Mouse (Mus musculus): ENCODE data around the gene Baiap2l2. TPM values are rescaled to one million over a fixed set of nuclear protein-coding genes. Genes with fewer than 3 reads are reported as not detected.

The Baiap2l2 gene
- polyA plus RNA-seq, 1 experiment from 2014 or later, result 3.1 TPM

DNA sequence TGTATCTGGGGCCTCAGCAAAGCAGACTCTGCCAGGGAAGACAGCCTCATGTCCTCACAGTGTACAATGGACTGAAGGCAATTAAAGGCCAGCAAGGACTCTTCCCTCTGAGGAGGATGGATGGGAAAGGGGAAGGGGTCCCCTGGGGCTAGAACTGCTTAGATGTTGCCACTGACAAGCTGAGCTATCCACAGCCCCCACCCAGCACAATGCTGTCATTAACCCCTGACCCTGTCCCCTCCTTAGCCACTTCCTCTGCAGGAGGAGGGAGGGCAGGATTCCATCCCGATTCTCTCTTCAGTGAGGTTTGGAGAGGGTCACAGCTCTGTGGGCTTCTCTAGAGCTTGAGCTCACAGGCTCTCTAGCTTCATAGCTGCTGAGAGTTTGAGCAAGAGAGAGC is 65.8 kb downstream of the Baiap2l2 start:
- H3K9me3 ChIP-seq, result no peaks in the 10 kb centered on the region
- no peak overlapping the region for H3K4me3 ChIP-seq
- no peak overlapping the region for H3K27ac ChIP-seq
- no peak overlapping the region for H3K9ac ChIP-seq
- WGBS, result 0% methylated on average over 1 of the region's 1 CpGs
- H3K4me1 ChIP-seq, result peaks cover 2% of the 10 kb centered on the region
- H3K27me3 ChIP-seq (replicated peaks), result no peaks in the 10 kb centered on the region
- no peak for ATAC-seq (replicated peaks)
- no peaks in the 10 kb centered on the region for H3K36me3 ChIP-seq (replicated peaks)
- H3K4me2 ChIP-seq, result no peak overlapping the region

DNA sequence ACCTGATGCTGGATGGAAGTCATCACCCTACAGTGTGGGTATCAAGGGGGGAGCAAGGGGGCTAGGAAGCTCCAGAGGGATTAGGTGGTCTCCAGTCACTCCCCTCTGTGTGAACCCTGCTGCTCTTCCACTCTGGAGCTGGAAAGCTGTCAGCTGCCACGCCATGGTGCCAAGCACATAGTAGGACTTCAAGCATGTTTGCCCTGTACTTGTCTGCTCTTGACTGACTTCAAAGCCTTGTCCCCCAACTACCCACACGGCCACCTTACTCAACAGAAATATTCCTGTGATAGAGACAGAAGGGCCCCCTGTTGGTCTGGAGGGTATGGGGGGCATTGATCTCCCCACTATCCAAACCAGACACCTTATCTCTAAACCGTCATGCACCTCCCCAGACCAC is 69.1 kb downstream of the Baiap2l2 start:
- H3K27ac ChIP-seq, result no peak overlapping the region
- H3K9ac ChIP-seq, result no peak overlapping the region
- H3K4me2 ChIP-seq, result no peak overlapping the region
- H3K36me3 ChIP-seq (replicated peaks), result no peaks in the 10 kb centered on the region
- no peak overlapping the region for H3K4me3 ChIP-seq
- no peak for ATAC-seq (replicated peaks)
- no peaks in the 10 kb centered on the region for H3K9me3 ChIP-seq
- no peaks in the 10 kb centered on the region for H3K4me1 ChIP-seq
- 74% methylated on average over 3 of the region's 3 CpGs for WGBS
- H3K27me3 ChIP-seq (replicated peaks), result no peaks in the 10 kb centered on the region

DNA sequence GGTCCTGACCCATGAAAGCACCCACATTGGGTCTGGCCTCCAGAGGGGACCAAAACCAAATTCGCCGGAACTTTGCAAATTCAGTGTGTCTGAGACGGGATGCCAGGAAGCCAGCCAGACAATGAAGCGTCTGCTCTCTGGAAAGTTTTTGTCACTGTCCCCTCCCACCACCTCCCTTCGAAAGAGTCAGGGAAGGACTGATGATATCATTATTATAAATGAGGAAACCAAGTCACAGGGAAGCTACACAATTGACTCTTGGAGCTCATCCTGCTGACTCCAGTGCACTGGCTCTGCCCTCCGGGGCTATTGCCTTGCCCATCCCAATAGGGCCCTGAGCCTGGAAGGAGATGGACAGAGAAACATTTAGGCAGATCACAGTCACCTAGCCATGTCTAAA is 71.7 kb downstream of the Baiap2l2 start:
- ATAC-seq (replicated peaks), result no peak
- Histone ChIP-seq H3K4me1 (no peaks in the 10 kb centered on the region), H3K27ac (no peak overlapping the region), H3K36me3 (replicated peaks) (no peaks in the 10 kb centered on the region), H3K27me3 (replicated peaks) (no peaks in the 10 kb centered on the region), H3K4me2 (no peak overlapping the region), H3K9me3 (no peaks in the 10 kb centered on the region), H3K9ac (no peak overlapping the region), H3K4me3 (no peak overlapping the region)
- WGBS, result 74% methylated on average over 6 of the region's 6 CpGs

DNA sequence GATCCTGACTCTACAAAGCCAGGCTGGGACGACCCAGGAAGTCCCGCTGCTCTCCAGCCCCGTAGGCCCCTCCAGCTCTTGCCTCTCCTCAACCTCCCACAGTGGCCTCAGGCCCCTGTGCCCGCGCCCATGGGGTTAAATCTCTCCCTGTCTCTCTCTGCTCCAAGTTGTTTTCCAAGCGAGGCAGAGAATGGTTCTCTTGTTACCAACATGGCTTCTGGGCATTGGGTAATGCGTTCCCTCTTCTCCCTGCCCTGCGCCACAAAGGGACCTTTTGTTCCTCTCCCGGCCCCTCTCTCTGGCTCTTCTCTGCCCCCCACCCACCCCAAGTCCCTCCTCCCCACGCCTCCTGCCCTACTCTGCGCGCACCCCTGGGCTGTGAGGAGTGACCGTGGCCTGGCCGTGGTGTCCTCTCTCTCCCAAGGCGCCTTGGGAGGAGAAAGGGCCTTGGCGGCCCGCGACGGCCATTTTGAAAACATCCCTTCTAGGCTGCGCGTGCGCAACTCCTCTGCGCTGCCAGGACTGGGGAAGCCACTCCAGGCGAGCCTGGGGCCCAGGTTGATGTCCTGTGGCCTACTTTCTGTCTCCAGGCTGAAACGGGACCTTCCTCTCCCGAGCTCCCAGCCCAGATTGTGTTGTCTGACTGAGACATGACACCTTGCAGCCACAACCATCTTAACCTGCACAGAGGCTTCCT is 72.4 kb downstream of the Baiap2l2 start:
- H3K9ac ChIP-seq, result no peak overlapping the region
- no peaks in the 10 kb centered on the region for H3K27me3 ChIP-seq (replicated peaks)
- H3K4me1 ChIP-seq, result no peaks in the 10 kb centered on the region
- no peak overlapping the region for H3K4me2 ChIP-seq
- H3K4me3 ChIP-seq, result no peak overlapping the region
- no peak for ATAC-seq (replicated peaks)
- WGBS, result 89% methylated on average over 26 of the region's 26 CpGs
- H3K9me3 ChIP-seq, result no peaks in the 10 kb centered on the region
- no peak overlapping the region for H3K27ac ChIP-seq
- no peaks in the 10 kb centered on the region for H3K36me3 ChIP-seq (replicated peaks)

DNA sequence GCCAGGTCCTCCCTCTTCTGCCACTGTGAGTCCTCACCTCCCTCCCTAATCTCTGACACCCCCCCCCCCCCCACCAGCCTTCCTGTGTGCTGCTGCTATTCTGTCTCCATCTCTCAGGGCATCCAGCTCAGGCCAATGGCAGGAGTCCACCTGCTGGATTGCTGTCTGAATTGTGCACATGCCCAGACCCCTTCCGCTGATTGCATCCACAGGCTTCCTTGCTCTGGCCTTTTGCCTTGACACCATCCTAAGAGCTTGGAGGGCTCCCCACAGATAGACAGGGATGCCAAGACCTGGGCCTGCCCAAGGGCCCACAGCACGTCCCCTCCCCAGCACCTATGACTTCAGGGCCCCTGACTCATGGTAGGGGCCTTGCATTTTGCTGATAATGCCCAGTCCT is 75.0 kb downstream of the Baiap2l2 start:
- Histone ChIP-seq H3K4me1 (no peaks in the 10 kb centered on the region), H3K4me3 (no peak overlapping the region), H3K9ac (no peak overlapping the region), H3K9me3 (no peaks in the 10 kb centered on the region), H3K27me3 (replicated peaks) (no peaks in the 10 kb centered on the region), H3K27ac (no peak overlapping the region), H3K4me2 (no peak overlapping the region), H3K36me3 (replicated peaks) (no peaks in the 10 kb centered on the region)
- no peak for ATAC-seq (replicated peaks)
- WGBS, result 71% methylated on average over 2 of the region's 2 CpGs

DNA sequence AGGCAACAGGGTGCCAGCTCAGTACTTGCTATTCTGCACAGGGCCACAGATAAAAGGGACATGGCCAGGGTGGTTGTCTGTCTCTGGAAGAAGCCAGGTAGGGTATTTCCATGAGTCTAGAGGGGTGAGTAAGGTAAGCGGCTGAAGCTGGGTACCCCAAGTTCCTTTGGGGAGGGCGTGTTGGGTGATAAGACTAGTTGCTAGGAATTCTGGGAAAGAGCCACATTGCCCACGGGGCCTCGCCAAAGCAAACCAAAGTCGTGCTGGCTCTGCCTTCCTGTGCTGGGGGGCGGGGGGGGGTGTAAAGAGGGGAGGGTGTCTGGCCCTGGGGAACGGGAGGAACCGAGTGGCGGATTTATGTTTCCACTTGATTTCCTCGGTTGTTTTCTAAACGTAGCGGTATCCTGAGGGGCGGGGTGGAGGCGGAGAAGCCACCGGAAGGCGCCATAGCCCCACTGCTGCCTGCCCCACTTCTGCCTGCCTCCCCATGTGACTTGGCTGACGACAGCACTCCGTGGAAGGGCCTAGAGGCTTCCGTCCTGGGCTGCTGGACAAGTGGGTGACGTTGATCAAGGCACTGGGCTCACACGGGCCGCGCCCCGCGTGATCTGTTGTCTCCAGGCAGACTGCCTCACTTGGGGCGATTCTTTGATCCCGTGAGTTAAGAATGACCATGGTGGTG is 76.4 kb downstream of the Baiap2l2 start:
- H3K4me1 ChIP-seq, result no peaks in the 10 kb centered on the region
- H3K9ac ChIP-seq, result no peak overlapping the region
- no peaks in the 10 kb centered on the region for H3K9me3 ChIP-seq
- no peak overlapping the region for H3K4me2 ChIP-seq
- WGBS, result 85% methylated on average over 27 of the region's 27 CpGs
- no peaks in the 10 kb centered on the region for H3K27me3 ChIP-seq (replicated peaks)
- no peak overlapping the region for H3K4me3 ChIP-seq
- H3K36me3 ChIP-seq (replicated peaks), result no peaks in the 10 kb centered on the region
- ATAC-seq (replicated peaks), result no peak
- H3K27ac ChIP-seq, result no peak overlapping the region

DNA sequence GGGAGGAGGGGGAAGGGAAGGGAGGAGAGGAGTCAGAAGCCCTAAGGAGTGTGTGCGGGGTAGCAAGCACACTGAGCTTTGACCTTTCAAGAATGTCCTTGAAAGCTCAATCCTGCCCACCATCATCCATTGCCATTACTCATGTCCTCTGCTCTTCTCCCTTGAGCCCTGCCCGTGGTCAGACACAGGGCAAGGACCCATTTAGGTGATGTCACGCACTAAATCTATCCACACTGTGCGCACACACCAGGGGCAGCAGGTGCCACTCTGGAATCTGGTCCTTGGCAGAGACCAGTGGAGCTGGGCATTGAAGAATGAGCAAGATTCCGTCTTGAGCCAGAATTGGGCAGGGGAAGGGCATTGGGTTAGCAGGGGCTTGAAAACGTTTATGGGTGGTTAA is 77.1 kb downstream of the Baiap2l2 start:
- Histone ChIP-seq H3K9me3 (no peaks in the 10 kb centered on the region), H3K4me3 (no peak overlapping the region), H3K36me3 (replicated peaks) (no peaks in the 10 kb centered on the region), H3K9ac (no peak overlapping the region), H3K27me3 (replicated peaks) (no peaks in the 10 kb centered on the region), H3K27ac (no peak overlapping the region), H3K4me1 (no peaks in the 10 kb centered on the region), H3K4me2 (no peak overlapping the region)
- ATAC-seq (replicated peaks), result no peak
- 83% methylated on average over 6 of the region's 6 CpGs for WGBS

Other genes with a start within 250 kb of the Baiap2l2 start
- gene Galr3, start 243.7 kb downstream of the Baiap2l2 start, polyA plus RNA-seq (2015; fragmentation: Nextera tagmentation; extraction: Ambion mirVana), result not detected in 2 replicates
- 61.0 and 64.3 TPM in 2 replicates for gene Ankrd54, start 222.6 kb downstream of the Baiap2l2 start, polyA plus RNA-seq (2015; fragmentation: Nextera tagmentation; extraction: Ambion mirVana)
- gene Eif3l, start 210.4 kb downstream of the Baiap2l2 start, polyA plus RNA-seq (2015; fragmentation: Nextera tagmentation; extraction: Ambion mirVana), result 165 and 167 TPM in 2 replicates
- 13.9 and 15.8 TPM in 2 replicates for gene Micall1, start 176.6 kb downstream of the Baiap2l2 start, polyA plus RNA-seq (2015; fragmentation: Nextera tagmentation; extraction: Ambion mirVana)
- 229 and 243 TPM in 2 replicates for gene Polr2f, start 144.5 kb downstream of the Baiap2l2 start, polyA plus RNA-seq (2015; fragmentation: Nextera tagmentation; extraction: Ambion mirVana)
- gene 1700088E04Rik, start 144.3 kb downstream of the Baiap2l2 start, polyA plus RNA-seq (2015; fragmentation: Nextera tagmentation; extraction: Ambion mirVana), result 15.1 and 19.1 TPM in 2 replicates
- 2.9 TPM in 2 replicates for gene Sox10, start 120.3 kb downstream of the Baiap2l2 start, polyA plus RNA-seq (2015; fragmentation: Nextera tagmentation; extraction: Ambion mirVana)
- 105 and 108 TPM in 2 replicates for gene Pick1, start 56.4 kb downstream of the Baiap2l2 start, polyA plus RNA-seq (2015; fragmentation: Nextera tagmentation; extraction: Ambion mirVana)
- 0.78 and 1.6 TPM in 2 replicates for gene Gm49486, start 56.1 kb downstream of the Baiap2l2 start, polyA plus RNA-seq (2015; fragmentation: Nextera tagmentation; extraction: Ambion mirVana)
- gene Slc16a8, start 30.8 kb downstream of the Baiap2l2 start, polyA plus RNA-seq (2015; fragmentation: Nextera tagmentation; extraction: Ambion mirVana), result 0.47 and 0.54 TPM in 2 replicates
- gene Pla2g6, start 42.9 kb upstream of the Baiap2l2 start, polyA plus RNA-seq (2015; fragmentation: Nextera tagmentation; extraction: Ambion mirVana), result 29.2 and 37.1 TPM in 2 replicates
- gene Maff, start 61.1 kb upstream of the Baiap2l2 start, polyA plus RNA-seq (2015; fragmentation: Nextera tagmentation; extraction: Ambion mirVana), result 0.80 and 1.0 TPM in 2 replicates
- gene Tmem184b, start 118.0 kb upstream of the Baiap2l2 start, polyA plus RNA-seq (2015; fragmentation: Nextera tagmentation; extraction: Ambion mirVana), result 47.9 and 54.9 TPM in 2 replicates
- gene Csnk1e, start 170.0 kb upstream of the Baiap2l2 start, polyA plus RNA-seq (2015; fragmentation: Nextera tagmentation; extraction: Ambion mirVana), result 284 and 297 TPM in 2 replicates
- gene Kcnj4, start 219.7 kb upstream of the Baiap2l2 start, polyA plus RNA-seq (2015; fragmentation: Nextera tagmentation; extraction: Ambion mirVana), result 0.10 TPM in 1 of 2 replicates, not detected in the other
- 9.0 and 11.0 TPM in 2 replicates for gene Kdelr3, start 230.9 kb upstream of the Baiap2l2 start, polyA plus RNA-seq (2015; fragmentation: Nextera tagmentation; extraction: Ambion mirVana)

Data from midbrain, embryonic 15.5 days (tissue).